Mouse (Mus musculus) brain, embryonic 14.5 days (tissue): ENCODE measurements around the gene Hoxa3.

Source experiments
- CTCF ChIP-seq: fragments of 200-500 bp; IDR thresholded peaks from 2 replicates; pipeline ENCODE4 v1.5.1; 2012; ENCODE audit warnings: inconsistent platforms, mild to moderate bottlenecking, moderate library complexity, borderline replicate concordance; ENCODE audit not compliant: insufficient read depth, insufficient read length; ENCODE audit errors: extremely low read depth
- POLR2A ChIP-seq: fragments of 200-500 bp; IDR thresholded peaks from 2 replicates; pipeline ENCODE4 v1.6.1; 2012; ENCODE audit warnings: mild to moderate bottlenecking, inconsistent platforms, borderline replicate concordance; ENCODE audit not compliant: poor library complexity, insufficient read depth, insufficient read length, severe bottlenecking; ENCODE audit errors: extremely low read depth

DNA sequence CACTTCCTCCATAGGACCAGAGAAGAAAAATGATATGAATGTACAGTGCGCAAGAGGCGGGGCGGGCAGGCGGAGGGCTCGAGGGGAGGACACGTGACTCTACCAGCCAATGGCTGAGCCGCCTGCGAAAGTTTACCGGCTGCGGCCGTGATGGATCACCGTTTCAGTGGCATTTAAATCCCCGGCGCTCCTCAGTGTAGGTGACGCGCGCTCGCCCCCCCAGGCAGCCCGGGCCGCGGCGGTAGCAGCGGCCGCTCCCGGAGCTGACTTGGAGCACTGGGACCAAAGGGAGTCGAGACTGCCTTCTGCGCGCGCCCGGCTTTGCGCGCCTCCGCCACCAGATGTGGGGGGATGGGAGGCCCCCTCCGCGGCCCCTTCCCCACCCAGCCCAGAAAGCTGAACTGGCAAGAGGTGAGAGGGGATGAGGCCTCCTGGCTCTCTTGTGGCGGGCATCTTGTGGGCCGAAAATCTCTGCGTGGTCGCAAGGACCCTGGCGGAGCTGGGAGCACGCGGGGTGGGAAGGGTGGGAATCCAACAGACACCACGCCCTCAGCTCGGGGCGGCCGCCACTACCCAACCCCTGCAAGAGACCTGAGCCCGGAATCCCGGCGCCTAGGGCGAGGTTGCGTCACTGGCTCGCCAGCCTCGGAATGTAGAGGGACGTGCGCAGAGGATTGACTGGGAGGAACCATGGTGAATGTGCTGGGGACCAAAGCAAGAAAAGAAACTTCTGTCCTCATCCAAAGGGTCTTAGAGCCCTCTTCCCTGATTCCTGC, 54.7 kb downstream of the Hoxa3 start, which contains the start of gene Hoxa1:
- TF ChIP-seq POLR2A: no peak
- TF ChIP-seq CTCF: no peak
